Mouse (Mus musculus): ENCODE measurements around the gene Ambra1.
A peak's percentile ranks its signal among the peaks of the same experiment; 100 is the strongest.

DNA sequence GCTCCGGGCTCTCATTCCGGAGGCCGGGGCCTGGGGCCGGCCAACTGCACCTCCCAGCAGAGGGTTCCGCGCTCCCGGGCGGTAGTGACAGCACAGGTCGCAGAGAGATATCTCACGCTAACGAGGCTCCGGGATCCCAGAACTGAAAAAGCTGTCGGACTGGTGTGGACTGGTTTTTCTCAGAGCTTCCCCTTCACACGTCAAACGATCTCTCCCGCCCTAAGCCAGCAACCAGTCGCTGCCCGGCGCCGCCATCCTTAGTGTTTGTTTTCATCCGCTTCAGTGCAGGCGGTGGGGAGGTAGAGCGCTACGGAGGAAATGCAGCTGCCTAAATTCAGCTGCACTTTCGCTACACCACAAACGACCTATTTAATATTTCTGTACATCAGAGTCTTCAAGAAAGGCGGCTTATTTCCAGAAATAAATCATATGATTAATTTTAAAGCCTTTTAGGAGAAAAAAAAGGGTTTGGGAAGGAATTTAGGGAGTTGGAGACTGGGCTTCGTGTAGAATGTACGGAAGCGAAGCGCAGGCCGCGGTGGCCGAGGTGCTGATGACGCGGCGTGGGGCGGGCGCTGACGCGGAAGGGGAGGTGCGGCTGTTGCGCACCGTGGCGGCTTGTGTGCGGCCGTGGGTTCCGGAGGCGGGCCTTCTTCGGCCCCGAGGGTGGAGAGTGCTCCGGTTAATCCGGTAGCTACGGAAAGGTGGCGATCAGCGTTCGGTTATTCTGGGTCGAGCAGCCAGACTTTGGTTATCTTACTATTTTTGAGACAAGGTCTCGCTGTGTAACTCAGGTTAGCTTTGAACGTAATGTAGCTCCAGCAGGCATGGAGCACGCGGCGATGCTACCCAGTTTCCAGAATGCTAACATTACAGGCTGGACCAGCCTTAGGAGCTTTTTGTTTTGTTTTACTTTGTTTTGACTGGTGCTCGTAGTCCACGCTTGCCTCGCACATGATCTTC, 19.4 kb upstream of the Ambra1 start, which contains the start of the genes Atg13 and Harbi1:
- TF ChIP-seq CTCF (IDR thresholded peaks at IDR 0.05) (no peak), EP300 (IDR thresholded peaks at IDR 0.05) (peak; percentile 63)

Measured in lung, postnatal 0 days (tissue).